Mouse (Mus musculus) spleen, adult 2 months (tissue): Measurements from ENCODE around the gene Rpl13a. TPM values are rescaled to one million over a fixed set of nuclear protein-coding genes. Genes with fewer than 3 reads are reported as not detected.

Source experiments
- DNase-seq, 2 experiments: peaks; one replicate each; pipeline versions ENCODE4 v3.0.0 to v3.0.0-alpha.2; 2012 to 2021; ENCODE audit warnings: low spot score in 2 of 2, low read depth in 1 of 2
- H3K27ac ChIP-seq: fragments of 200-500 bp; 2 replicates; pipeline ENCODE4 v1.5.1; 2012; ENCODE audit warnings: low read length, inconsistent platforms; ENCODE audit not compliant: insufficient read depth
- H3K27me3 ChIP-seq: fragments of 200-500 bp; 2 replicates; pipeline ENCODE4 v1.6.1; 2012; ENCODE audit warnings: mild to moderate bottlenecking, moderate library complexity, low read length, inconsistent platforms; ENCODE audit not compliant: control insufficient read depth, insufficient read depth
- H3K36me3 ChIP-seq: fragments of 200-500 bp; 2 replicates; pipeline ENCODE4 v1.6.1; 2012; ENCODE audit warnings: mild to moderate bottlenecking, low read length, inconsistent platforms; ENCODE audit not compliant: control insufficient read depth, insufficient read depth
- H3K4me1 ChIP-seq: fragments of 200-500 bp; 2 replicates; pipeline ENCODE4 v1.6.1; 2011; ENCODE audit warnings: inconsistent platforms; ENCODE audit not compliant: control insufficient read depth, insufficient read depth, insufficient read length
- H3K4me3 ChIP-seq: fragments of 200-500 bp; 2 replicates; pipeline ENCODE4 v1.5.1; 2011; ENCODE audit warnings: mild to moderate bottlenecking, inconsistent platforms; ENCODE audit not compliant: insufficient read depth, insufficient read length; ENCODE audit errors: extremely low read depth
- CTCF ChIP-seq: fragments of 200-500 bp; IDR thresholded peaks from 2 replicates; pipeline ENCODE4 v1.5.1; 2011; ENCODE audit warnings: mild to moderate bottlenecking, inconsistent platforms; ENCODE audit not compliant: insufficient read depth, insufficient read length, insufficient replicate concordance; ENCODE audit errors: extremely low read depth
- POLR2A ChIP-seq: fragments of 200-500 bp; IDR thresholded peaks from 2 replicates; pipeline ENCODE4 v1.6.1; 2011; ENCODE audit warnings: low read depth, low read length, inconsistent platforms
- WGBS: fragments of 180-500 bp; shearing (Covaris S2); methylation state at CpG from one replicate; pipeline ENCODE4 v1.1.7; 2018; 5-methylcytosine and 5-hydroxymethylcytosine counted together
- polyA plus RNA-seq: library from polyadenylated mRNA; depleted of rRNA; stranded (reverse); fragments of >200 nt; gene quantifications from 2 replicates; pipeline ENCODE4 v1.2.3, GENCODE M21; 2012

Gene Rpl13a
- polyA plus RNA-seq, 1 experiment: 1,860 TPM

- WGBS: 82% methylated on average over 6 of the region's 6 CpGs
- no peak for DNase-seq
- Histone ChIP-seq H3K4me3 (no peak overlapping the region), H3K27ac (peak overlapping the region; percentile 9; the same call in 1 of the 2 replicates), H3K4me1 (peaks cover 5% of the 10 kb centered on the region), H3K27me3 (no peaks in the 10 kb centered on the region), H3K36me3 (no peaks in the 10 kb centered on the region)
- TF ChIP-seq CTCF: no peak
- TF ChIP-seq POLR2A: no peak
These were observed 22.1 kb downstream of the Rpl13a start for GRCm38 (mm10) chr7:45106441-45106840.

DNA sequence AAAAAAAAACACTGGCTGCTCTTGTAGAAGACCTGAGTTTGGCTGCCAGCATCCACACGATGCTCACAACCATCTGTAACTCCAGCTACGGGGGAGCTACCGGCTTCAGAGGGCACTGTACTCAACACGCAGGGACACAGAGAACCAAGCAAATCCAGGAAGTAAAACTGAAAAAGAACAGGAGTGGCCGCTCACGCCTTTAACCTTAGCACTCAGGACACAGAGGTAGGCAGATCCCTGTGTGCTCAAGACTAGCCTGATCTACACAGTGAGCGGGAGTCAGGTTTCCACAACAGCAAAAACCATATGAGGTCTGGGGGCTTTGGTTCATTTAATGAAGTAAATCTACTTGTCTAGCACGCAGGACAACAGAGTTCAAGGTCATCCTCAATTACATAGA lies 23.1 kb downstream of the Rpl13a start:
- Histone ChIP-seq H3K27me3 (no peaks in the 10 kb centered on the region), H3K4me1 (peaks cover 5% of the 10 kb centered on the region), H3K4me3 (no peak overlapping the region), H3K27ac (no peak overlapping the region), H3K36me3 (no peaks in the 10 kb centered on the region)
- no peak for DNase-seq
- WGBS: 83% methylated on average over 8 of the region's 8 CpGs
- no peak for TF ChIP-seq POLR2A
- TF ChIP-seq CTCF: no peak

- Histone ChIP-seq H3K36me3 (no peaks in the 10 kb centered on the region), H3K27ac (no peak overlapping the region), H3K27me3 (no peaks in the 10 kb centered on the region), H3K4me1 (peaks cover 5% of the 10 kb centered on the region), H3K4me3 (no peak overlapping the region)
- DNase-seq: no peak
- TF ChIP-seq CTCF (no peak), POLR2A (no peak)
- 82% methylated on average over 5 of the region's 5 CpGs for WGBS
These were observed 23.6 kb downstream of the Rpl13a start for GRCm38 (mm10) chr7:45104941-45105340.

DNA sequence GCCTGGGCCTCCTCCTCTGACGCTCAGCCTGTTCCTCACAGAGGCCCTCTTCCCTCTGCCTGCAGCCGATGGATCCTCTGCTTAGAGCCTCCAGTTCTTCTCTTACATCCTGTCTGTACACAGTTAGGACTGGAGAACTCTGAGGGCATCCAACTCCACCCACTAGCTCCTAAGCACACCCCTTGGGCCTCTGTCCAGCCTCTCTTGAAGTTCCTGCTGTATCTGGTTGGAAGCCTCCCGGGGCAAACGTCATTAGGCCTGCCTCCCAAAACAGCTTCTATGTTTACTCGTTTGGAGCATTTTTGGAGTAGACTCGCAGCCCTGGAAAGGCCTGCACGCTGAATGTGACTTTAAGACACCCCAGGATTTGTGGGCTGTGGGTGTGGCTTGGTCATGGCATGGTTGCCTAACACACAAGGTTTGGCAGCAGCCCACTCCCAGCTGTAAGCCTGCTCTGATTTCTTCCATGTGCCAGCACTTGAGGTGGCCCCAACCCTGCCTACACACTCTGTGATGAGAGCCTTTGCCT lies 24.8 kb downstream of the Rpl13a start, which contains the start of gene Fcgrt:
Gene Fcgrt (minus strand): TSS at position 200 of the 529 bp plus-strand sequence.
- Histone ChIP-seq H3K4me3 (peak within 1 kb of the TSS; percentile 49; the same call in 1 of the 2 replicates), H3K36me3 (no peaks in the 10 kb centered on the region), H3K27ac (peak within 1 kb of the TSS; percentile 73), H3K4me1 (peaks cover 5% of the 10 kb centered on the region), H3K27me3 (no peaks in the 10 kb centered on the region)
- DNase-seq: no peak
- TF ChIP-seq CTCF (no peak), POLR2A (0 out of 2 replicates have a peak, but pooled peaks have one; percentile 5)
- 45% methylated on average over 7 of the region's 7 CpGs for WGBS

GRCm38 (mm10) chr7:45102940-45103585 lies 25.5 kb downstream of the Rpl13a start:
- 77% methylated on average over 9 of the region's 9 CpGs for WGBS
- H3K27me3 ChIP-seq: no peaks in the 10 kb centered on the region
- H3K36me3 ChIP-seq: no peaks in the 10 kb centered on the region
- DNase-seq: no peak
- H3K4me1 ChIP-seq: peaks cover 5% of the 10 kb centered on the region
- TF ChIP-seq POLR2A (no peak), CTCF (no peak)
- peak overlapping the region; percentile 49; the same call in 1 of the 2 replicates for H3K4me3 ChIP-seq
- H3K27ac ChIP-seq: peak overlapping the region; percentile 73

DNA sequence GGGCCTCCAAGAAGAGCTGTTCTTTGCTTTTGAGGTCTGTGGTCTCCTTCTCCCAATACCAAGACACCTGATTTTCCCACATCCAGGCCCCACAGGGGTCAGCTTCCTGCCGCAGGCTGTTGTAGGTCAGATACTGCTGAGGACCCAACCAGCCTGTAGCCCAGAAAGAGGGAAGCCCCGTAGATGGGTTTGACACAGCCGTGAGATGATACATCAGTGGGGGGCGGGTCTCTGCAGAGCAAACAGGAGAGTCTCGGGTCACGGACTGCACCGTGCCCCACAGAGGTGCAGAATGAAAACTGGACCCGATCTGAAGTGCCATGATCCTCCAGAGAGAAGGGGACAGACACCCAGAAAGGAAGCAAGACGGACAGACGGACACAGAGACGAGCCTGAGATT lies 26.1 kb downstream of the Rpl13a start:
- Histone ChIP-seq H3K4me3 (no peak overlapping the region), H3K27me3 (no peaks in the 10 kb centered on the region), H3K27ac (no peak overlapping the region), H3K4me1 (peaks cover 5% of the 10 kb centered on the region), H3K36me3 (no peaks in the 10 kb centered on the region)
- WGBS: 64% methylated on average over 11 of the region's 11 CpGs
- no peak for DNase-seq
- TF ChIP-seq POLR2A: no peak
- TF ChIP-seq CTCF: no peak

GRCm38 (mm10) chr7:45100046-45100445 lies 28.5 kb downstream of the Rpl13a start:
- WGBS: 96% methylated on average over 6 of the region's 6 CpGs
- TF ChIP-seq CTCF: no peak
- TF ChIP-seq POLR2A: no peak
- no peak for DNase-seq
- H3K27me3 ChIP-seq: no peaks in the 10 kb centered on the region
- no peak overlapping the region for H3K4me3 ChIP-seq
- H3K27ac ChIP-seq: no peak overlapping the region
- H3K36me3 ChIP-seq: no peaks in the 10 kb centered on the region; the same call in 1 of the 2 replicates
- H3K4me1 ChIP-seq: no peaks in the 10 kb centered on the region; the same call in none of the 2 replicates
